Mouse (Mus musculus) liver, embryonic 16.5 days (tissue): ENCODE results near the gene Cd151. TPM values are rescaled to one million over a fixed set of nuclear protein-coding genes. Genes with fewer than 3 reads are reported as not detected.

Experiments
- ATAC-seq: fragments of 200-750 bp; cut with Nextera tagmentation; 2 replicates; pipeline ENCODE4 v1.8.0; 2017; ENCODE audit warnings: low read depth, mild to moderate bottlenecking, moderate number of reproducible peaks, moderate library complexity
- H3K27ac ChIP-seq: fragments of 300-500 bp; sonication (generic); 2 replicates; pipeline ENCODE4 v1.5.1; 2014; ENCODE audit warnings: mild to moderate bottlenecking, low read length
- H3K27me3 ChIP-seq: fragments of 300-500 bp; sonication (generic); 2 replicates; pipeline ENCODE4 v1.6.1; 2014; ENCODE audit warnings: low read depth, low read length, mixed read lengths; ENCODE audit not compliant: control insufficient read depth, insufficient read depth
- H3K36me3 ChIP-seq: fragments of 300-500 bp; sonication (generic); 2 replicates; pipeline ENCODE4 v1.6.1; 2014; ENCODE audit warnings: mild to moderate bottlenecking; ENCODE audit not compliant: control insufficient read depth, insufficient read depth
- H3K4me1 ChIP-seq: fragments of 300-500 bp; sonication (generic); 2 replicates; pipeline ENCODE4 v1.6.1; 2014; ENCODE audit warnings: low read depth, low read length, mixed read lengths; ENCODE audit not compliant: control insufficient read depth
- H3K4me2 ChIP-seq: fragments of 300-500 bp; sonication (generic); 2 replicates; pipeline ENCODE4 v1.6.1; 2014; ENCODE audit warnings: low read depth, low read length, mixed read lengths
- H3K4me3 ChIP-seq: fragments of 300-500 bp; sonication (generic); 2 replicates; pipeline ENCODE4 v1.5.1; 2014; ENCODE audit warnings: low read depth, mild to moderate bottlenecking, low read length
- H3K9ac ChIP-seq: fragments of 300-500 bp; sonication (generic); 2 replicates; pipeline ENCODE4 v1.6.1; 2014; ENCODE audit warnings: low read depth, low read length
- H3K9me3 ChIP-seq: fragments of 300-500 bp; sonication (generic); replicated peaks from 2 replicates; pipeline ENCODE4 v1.6.1; 2016; ENCODE audit warnings: low read length; ENCODE audit not compliant: control insufficient read depth
- WGBS: fragments of 180-500 bp; shearing (Covaris S2); extraction: QIAGEN DNeasy Blood & Tissue Kit; methylation state at CpG from one replicate; pipeline ENCODE4 v1.1.7; 2014; ENCODE audit not compliant: insufficient replicate concordance; 5-methylcytosine and 5-hydroxymethylcytosine counted together
- polyA plus RNA-seq: library from polyadenylated mRNA; unstranded; fragments of >200 nt; fragmentation: Nextera tagmentation; extraction: Ambion mirVana; gene quantifications from 2 replicates; pipeline ENCODE4 v1.2.1, GENCODE M21; 2015

Cd151 gene
- polyA plus RNA-seq, 1 experiment from 2014 or later: 6.9 TPM

DNA sequence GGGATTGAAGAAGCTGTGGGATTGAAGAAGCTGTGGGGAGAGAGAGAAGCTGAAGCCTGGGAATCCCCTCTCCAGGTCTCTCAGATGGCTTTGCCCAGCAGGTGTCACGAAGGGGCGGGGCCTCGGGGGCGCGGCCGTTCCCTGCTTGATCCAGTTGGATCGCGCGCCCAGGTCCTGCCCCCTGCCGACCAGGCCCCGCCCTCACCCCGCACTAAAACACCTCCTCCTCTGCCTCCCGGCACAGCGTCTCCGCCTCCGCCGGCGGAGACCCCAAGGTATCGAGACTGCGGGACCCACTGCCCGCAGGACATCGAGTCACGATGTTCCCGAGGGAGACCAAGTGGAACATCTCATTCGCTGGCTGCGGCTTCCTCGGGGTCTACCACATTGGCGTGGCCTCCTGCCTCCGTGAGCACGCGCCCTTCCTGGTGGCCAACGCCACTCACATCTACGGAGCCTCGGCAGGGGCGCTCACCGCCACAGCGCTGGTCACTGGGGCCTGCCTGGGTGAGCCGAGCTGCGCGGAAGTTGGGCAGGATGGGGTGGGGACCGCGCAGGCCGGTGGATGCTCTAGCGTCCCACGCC lies 12.1 kb upstream of the Cd151 start, which contains the start of gene Pnpla2:
Pnpla2 (plus strand) TSS at position 232 of the 585 bp plus-strand sequence.
- H3K9me3 ChIP-seq: no peaks in the 10 kb centered on the region
- under 1% methylated on average over 42 of the region's 45 CpGs for WGBS
- peaks cover 31% of the 10 kb centered on the region for H3K4me1 ChIP-seq
- peak; percentile 91 for ATAC-seq
- peaks cover 15% of the 10 kb centered on the region for H3K36me3 ChIP-seq
- H3K9ac ChIP-seq: peak within 1 kb of the TSS; percentile 81
- peak within 1 kb of the TSS; percentile 100 for H3K4me2 ChIP-seq
- peak within 1 kb of the TSS; percentile 90 for H3K4me3 ChIP-seq
- H3K27ac ChIP-seq: peak within 1 kb of the TSS; percentile 92
- peaks cover 5% of the 10 kb centered on the region; the same call in 1 of the 2 replicates for H3K27me3 ChIP-seq

DNA sequence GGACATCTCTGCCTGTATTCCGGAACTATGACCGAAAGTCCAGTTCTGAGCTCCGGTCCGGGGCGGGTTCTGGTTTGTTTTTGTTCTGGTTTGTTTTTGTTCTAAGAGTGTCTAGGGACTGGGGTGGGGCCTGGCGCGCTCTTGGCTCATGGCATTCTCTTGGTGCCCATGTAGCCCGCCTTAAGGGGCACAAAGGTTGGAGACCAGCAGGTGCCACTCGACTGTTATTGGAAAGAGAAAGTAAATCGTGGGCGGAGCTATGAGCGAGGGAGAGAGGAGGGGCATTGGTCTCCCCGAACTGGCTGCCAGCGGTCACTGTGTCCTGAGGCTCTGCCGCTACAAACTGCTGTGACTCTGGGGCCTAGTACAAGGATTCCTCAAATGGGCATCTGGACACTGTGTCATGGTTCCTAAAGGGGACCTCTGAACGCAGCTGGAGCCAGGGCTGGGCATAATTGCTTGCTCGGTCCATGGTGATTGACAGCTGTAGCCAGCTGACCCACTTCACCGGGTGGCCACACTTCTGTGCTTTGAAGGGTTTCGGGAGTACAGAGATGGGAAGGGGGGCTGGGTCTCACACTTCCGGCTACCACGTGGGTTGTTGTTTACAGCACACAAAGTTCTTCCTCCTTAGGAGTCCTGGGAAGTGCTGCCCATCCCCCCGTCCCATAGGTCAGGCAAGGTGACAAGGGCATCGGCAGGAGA lies 11.4 kb upstream of the Cd151 start:
- Histone ChIP-seq H3K36me3 (peaks cover 12% of the 10 kb centered on the region), H3K9ac (peak overlapping the region; percentile 81), H3K9me3 (no peaks in the 10 kb centered on the region), H3K4me1 (peaks cover 27% of the 10 kb centered on the region), H3K4me3 (peak overlapping the region; percentile 90), H3K4me2 (peak overlapping the region; percentile 100), H3K27me3 (peaks cover 11% of the 10 kb centered on the region), H3K27ac (peak overlapping the region; percentile 92)
- peak; percentile 40 for ATAC-seq
- WGBS: 2% methylated on average over 23 of the region's 23 CpGs

DNA sequence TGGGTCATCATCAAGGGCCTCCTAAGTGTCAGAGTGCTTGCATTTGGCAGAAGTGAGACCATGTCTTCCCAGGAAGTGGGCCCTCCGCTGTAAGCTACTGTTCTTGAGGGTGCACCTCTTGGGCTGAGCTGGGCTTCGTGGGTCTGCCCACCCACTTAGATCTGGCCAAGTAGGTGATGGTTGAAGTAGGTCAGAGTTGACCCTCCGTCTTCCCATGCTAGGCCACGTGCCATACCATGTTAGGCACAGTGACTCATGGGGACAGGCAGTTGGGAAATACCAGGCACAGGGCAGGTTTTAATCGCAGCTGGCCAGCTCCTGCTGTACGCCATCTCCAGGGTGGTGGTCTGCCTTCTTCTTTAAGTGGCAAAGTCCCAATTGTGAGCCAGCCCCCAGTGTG lies 10.5 kb upstream of the Cd151 start:
- H3K4me3 ChIP-seq: no peak overlapping the region
- no peaks in the 10 kb centered on the region for H3K9me3 ChIP-seq
- H3K9ac ChIP-seq: no peak overlapping the region
- H3K27ac ChIP-seq: peak overlapping the region; percentile 12; the same call in 1 of the 2 replicates
- H3K27me3 ChIP-seq: peaks cover 21% of the 10 kb centered on the region
- no peak overlapping the region for H3K4me2 ChIP-seq
- 74% methylated on average over 6 of the region's 6 CpGs for WGBS
- peaks cover 3% of the 10 kb centered on the region for H3K36me3 ChIP-seq
- H3K4me1 ChIP-seq: peaks cover 27% of the 10 kb centered on the region
- ATAC-seq: no peak

DNA sequence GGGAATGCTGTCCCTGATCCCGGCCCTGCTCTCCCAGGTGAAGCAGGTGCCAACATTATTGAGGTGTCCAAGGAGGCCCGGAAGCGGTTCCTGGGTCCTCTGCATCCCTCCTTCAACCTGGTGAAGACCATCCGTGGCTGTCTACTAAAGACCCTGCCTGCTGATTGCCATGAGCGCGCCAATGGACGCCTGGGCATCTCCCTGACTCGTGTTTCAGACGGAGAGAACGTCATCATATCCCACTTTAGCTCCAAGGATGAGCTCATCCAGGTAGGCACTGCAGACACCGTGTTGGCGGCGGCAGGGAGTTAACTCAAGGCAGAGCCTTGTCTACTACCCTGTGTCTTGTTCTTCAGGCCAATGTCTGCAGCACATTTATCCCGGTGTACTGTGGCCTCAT lies 10.0 kb upstream of the Cd151 start:
- Histone ChIP-seq H3K9me3 (no peaks in the 10 kb centered on the region), H3K36me3 (no peaks in the 10 kb centered on the region), H3K27ac (no peak overlapping the region), H3K4me1 (peaks cover 24% of the 10 kb centered on the region), H3K4me2 (no peak overlapping the region), H3K27me3 (peaks cover 26% of the 10 kb centered on the region), H3K9ac (no peak overlapping the region), H3K4me3 (no peak overlapping the region)
- no peak for ATAC-seq
- WGBS: 83% methylated on average over 14 of the region's 14 CpGs

DNA sequence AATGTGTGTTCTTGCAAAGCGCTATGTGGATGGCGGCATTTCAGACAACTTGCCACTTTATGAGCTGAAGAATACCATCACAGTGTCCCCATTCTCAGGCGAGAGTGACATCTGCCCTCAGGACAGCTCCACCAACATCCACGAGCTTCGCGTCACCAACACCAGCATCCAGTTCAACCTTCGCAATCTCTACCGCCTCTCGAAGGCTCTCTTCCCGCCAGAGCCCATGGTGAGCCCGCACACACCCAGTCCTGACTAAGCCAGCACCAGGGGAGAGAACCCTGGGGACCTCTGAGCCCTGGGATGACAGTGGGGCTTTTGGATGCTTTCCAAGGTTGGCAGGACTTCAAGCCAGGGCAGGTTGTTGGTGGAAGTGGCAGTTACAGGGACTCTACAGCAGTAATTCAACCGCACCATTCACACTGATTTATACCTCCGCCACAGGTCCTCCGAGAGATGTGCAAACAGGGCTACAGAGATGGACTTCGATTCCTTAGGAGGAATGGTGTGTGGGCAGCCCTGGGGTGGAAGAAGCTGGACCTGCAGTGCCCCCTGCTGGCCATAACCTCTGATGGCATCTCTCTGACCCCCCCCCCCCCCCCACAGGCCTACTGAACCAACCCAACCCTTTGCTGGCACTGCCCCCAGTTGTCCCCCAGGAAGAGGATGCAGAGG lies 9.1 kb upstream of the Cd151 start:
- no peak overlapping the region for H3K27ac ChIP-seq
- no peak overlapping the region for H3K4me2 ChIP-seq
- H3K9me3 ChIP-seq: no peaks in the 10 kb centered on the region
- 71% methylated on average over 15 of the region's 15 CpGs for WGBS
- ATAC-seq: no peak
- H3K9ac ChIP-seq: no peak overlapping the region
- H3K36me3 ChIP-seq: no peaks in the 10 kb centered on the region
- peaks cover 35% of the 10 kb centered on the region for H3K27me3 ChIP-seq
- peaks cover 24% of the 10 kb centered on the region for H3K4me1 ChIP-seq
- H3K4me3 ChIP-seq: no peak overlapping the region

DNA sequence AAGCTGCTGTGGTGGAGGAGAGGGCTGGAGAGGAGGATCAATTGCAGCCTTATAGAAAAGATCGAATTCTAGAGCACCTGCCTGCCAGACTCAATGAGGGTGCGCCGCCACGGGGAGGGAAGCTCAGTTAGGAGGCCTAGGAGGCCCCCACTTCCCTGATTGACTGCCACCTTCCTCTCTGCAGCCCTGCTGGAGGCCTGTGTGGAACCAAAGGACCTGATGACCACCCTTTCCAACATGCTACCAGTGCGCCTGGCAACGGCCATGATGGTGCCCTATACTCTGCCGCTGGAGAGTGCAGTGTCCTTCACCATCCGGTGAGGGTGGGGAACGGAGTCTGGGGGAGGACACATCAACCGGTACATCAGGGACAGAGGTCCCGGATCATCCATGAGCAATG lies 8.5 kb upstream of the Cd151 start:
- H3K27me3 ChIP-seq: peaks cover 40% of the 10 kb centered on the region
- H3K9ac ChIP-seq: no peak overlapping the region
- no peak for ATAC-seq
- no peaks in the 10 kb centered on the region for H3K9me3 ChIP-seq
- H3K27ac ChIP-seq: no peak overlapping the region
- H3K4me3 ChIP-seq: no peak overlapping the region
- H3K4me1 ChIP-seq: peaks cover 24% of the 10 kb centered on the region
- H3K4me2 ChIP-seq: no peak overlapping the region
- no peaks in the 10 kb centered on the region for H3K36me3 ChIP-seq
- WGBS: 78% methylated on average over 11 of the region's 11 CpGs

DNA sequence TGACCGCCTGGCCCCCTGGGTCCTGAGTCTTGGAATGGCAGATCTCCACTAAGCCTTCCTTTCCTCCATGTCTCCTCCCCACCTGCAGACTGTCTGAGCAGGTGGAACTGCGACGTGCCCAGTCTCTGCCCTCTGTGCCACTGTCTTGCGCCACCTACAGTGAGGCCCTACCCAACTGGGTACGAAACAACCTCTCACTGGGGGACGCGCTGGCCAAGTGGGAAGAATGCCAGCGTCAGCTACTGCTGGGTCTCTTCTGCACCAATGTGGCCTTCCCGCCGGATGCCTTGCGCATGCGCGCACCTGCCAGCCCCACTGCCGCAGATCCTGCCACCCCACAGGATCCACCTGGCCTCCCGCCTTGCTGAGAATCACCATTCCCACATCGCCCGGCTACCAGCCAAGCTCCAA lies 7.9 kb upstream of the Cd151 start:
- peaks cover 47% of the 10 kb centered on the region for H3K27me3 ChIP-seq
- no peak overlapping the region for H3K4me3 ChIP-seq
- no peak for ATAC-seq
- peaks cover 25% of the 10 kb centered on the region for H3K4me1 ChIP-seq
- H3K4me2 ChIP-seq: no peak overlapping the region
- no peak overlapping the region for H3K27ac ChIP-seq
- WGBS: 83% methylated on average over 17 of the region's 17 CpGs
- H3K9ac ChIP-seq: no peak overlapping the region
- H3K9me3 ChIP-seq: no peaks in the 10 kb centered on the region
- H3K36me3 ChIP-seq: no peaks in the 10 kb centered on the region

DNA sequence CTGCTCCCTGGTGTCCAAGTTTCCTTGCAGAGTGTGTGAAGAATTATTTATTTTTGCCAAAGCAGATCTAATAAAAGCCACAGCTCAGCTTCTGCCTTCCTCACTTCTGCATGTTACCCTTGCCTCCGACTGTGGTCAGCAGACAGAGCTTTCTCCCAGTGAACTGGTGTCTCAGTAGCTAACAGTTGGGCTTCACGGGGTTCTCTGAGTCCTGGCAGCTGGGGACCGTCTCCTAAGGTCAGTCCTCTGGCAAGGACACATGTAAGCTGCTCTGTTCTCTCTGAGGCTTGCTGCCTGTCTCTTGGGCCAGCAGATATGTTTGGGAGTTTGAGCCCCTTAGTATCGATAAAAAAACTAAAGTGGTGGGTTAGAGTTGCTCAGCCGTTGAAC lies 7.2 kb upstream of the Cd151 start:
- Histone ChIP-seq H3K4me2 (no peak overlapping the region), H3K9ac (no peak overlapping the region), H3K4me1 (peaks cover 26% of the 10 kb centered on the region), H3K27me3 (peaks cover 54% of the 10 kb centered on the region), H3K36me3 (no peaks in the 10 kb centered on the region), H3K27ac (no peak overlapping the region), H3K4me3 (no peak overlapping the region), H3K9me3 (no peaks in the 10 kb centered on the region)
- ATAC-seq: no peak
- 71% methylated on average over 5 of the region's 5 CpGs for WGBS
